In the genomic region with DNA sequence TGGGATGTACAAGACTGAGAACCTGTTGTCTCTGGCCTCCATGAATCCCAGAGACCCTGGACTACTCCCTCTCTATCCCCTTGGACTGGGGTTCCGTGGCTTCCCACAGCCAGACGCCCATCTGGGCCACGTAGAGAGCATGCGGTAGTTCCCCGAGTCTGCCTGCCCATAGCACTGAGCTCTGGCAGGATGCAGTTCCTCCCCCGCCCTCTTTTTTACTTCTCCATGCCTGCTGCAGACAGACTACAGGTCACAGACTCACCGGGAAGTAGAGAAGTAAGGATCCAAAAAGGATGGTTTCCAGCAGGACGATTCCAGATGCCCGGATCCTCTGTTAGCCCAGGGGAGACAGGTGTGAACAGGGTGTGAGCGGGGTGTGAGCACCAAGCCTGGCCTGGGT, we compare ENCODE assay signal across 1 mouse cellular context.
TF ChIP-seq lines count a peak whose summit lies in the region.

No protein-coding gene starts in this region.

TF ChIP-seq in MEL, 35 proteins besides CTCF, POLR2A, EP300 and RAD21 (continued from another document):
- TF ChIP-seq ZC3H11A (IDR thresholded peaks at IDR 0.05; ENCODE audit: low read depth, low read length): no peak
- TF ChIP-seq MAX (IDR thresholded peaks at IDR 0.05; ENCODE audit: low read length): no peak
